Mouse (Mus musculus) neural tube, embryonic 13.5 days (tissue): Measurements from ENCODE around the gene Hist1h2bn. TPM values are rescaled to one million over a fixed set of nuclear protein-coding genes. Genes with fewer than 3 reads are reported as not detected.
"Not testable (repeated sequence)": the region's sequence is repeated elsewhere in the genome, so short reads cannot be mapped to it uniquely, and the experiment has no call there.

Experiments used
- ATAC-seq: fragments of 200-750 bp; cut with Nextera tagmentation; 2 replicates; pipeline ENCODE4 v1.8.0; 2017; ENCODE audit warnings: low read depth, mild to moderate bottlenecking, moderate TSS enrichment, moderate library complexity
- H3K27ac ChIP-seq: fragments of 300-500 bp; sonication (generic); replicated peaks from 2 replicates; pipeline ENCODE4 v1.5.1; 2015; ENCODE audit warnings: moderate library complexity, mild to moderate bottlenecking, inconsistent platforms
- H3K27me3 ChIP-seq: fragments of 300-500 bp; sonication (generic); 2 replicates; pipeline ENCODE4 v1.6.1; 2015; ENCODE audit warnings: mild to moderate bottlenecking, inconsistent platforms
- H3K36me3 ChIP-seq: fragments of 300-500 bp; sonication (generic); 2 replicates; pipeline ENCODE4 v1.6.1; 2015; ENCODE audit warnings: mild to moderate bottlenecking, inconsistent platforms
- H3K4me1 ChIP-seq: fragments of 300-500 bp; sonication (generic); replicated peaks from 2 replicates; pipeline ENCODE4 v1.6.1; 2015; ENCODE audit warnings: inconsistent platforms
- H3K4me2 ChIP-seq: fragments of 300-500 bp; sonication (generic); 2 replicates; pipeline ENCODE4 v1.6.1; 2015; ENCODE audit warnings: inconsistent platforms, mild to moderate bottlenecking, moderate library complexity
- H3K4me3 ChIP-seq: fragments of 300-500 bp; sonication (generic); 2 replicates; pipeline ENCODE4 v1.5.1; 2015; ENCODE audit warnings: mild to moderate bottlenecking, inconsistent platforms
- H3K9ac ChIP-seq: fragments of 300-500 bp; sonication (generic); 2 replicates; pipeline ENCODE4 v1.6.1; 2015; ENCODE audit warnings: moderate library complexity, mild to moderate bottlenecking, inconsistent platforms
- H3K9me3 ChIP-seq: fragments of 300-500 bp; sonication (generic); 2 replicates; pipeline ENCODE4 v1.6.1; 2016; ENCODE audit warnings: inconsistent platforms
- WGBS: fragments of 180-500 bp; shearing (Covaris S2); methylation state at CpG from one replicate; pipeline ENCODE4 v1.1.7; 2015; 5-methylcytosine and 5-hydroxymethylcytosine counted together
- polyA plus RNA-seq: library from polyadenylated mRNA; unstranded; fragments of >200 nt; fragmentation: Nextera tagmentation; extraction: Ambion mirVana; gene quantifications from 2 replicates; pipeline ENCODE4 v1.2.1, GENCODE M21; 2015

Gene Hist1h2bn
- polyA plus RNA-seq, 1 experiment from 2014 or later = 0.73 TPM

DNA sequence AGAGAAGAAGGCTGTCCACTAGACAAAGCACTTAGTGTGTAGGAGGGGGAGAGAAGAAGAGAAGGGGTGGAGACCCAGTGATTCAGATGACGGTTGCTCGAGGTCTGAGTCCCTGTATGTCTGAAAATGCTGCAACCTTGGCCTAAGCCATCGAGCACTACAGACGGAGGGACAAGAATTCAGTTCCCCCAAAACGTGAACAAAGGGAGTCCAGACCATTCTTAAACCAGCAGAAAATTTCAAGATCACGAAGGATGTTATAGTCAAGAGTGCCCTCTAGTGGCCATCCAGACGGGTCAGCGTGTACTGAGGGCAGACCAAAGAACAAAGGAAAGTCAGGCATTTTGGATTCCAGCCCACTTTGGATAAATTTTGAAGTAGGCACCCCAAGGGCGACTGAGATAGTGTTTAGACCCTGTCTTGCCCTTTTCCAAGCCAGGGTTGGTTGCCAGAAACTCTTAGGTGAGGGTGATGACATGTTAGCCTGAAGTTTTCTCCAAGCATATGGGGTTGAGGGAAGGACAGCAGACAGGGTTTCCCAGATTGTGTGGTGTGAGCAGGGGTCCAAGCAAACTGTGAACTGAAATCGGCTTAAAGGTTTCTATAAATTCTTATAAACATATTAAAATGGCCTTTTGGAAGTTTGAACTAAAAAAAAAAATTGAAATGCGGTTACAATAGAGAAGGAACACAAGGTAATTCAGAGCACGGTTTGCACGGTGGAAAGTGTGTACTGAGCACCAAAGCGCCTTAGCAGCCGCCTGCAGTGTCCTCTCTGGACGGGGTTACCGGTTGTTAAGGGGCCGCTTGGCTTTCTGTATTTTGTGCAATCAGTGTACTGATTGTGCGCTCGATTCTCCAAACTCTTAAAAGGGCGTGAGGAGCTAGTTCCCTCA is 19.7 kb upstream of the Hist1h2bn start:
- Histone ChIP-seq H3K4me2 (peak overlapping the region; percentile 65), H3K4me1 (peaks cover 36% of the 10 kb centered on the region), H3K36me3 (no peaks in the 10 kb centered on the region), H3K9ac (peak overlapping the region; percentile 80), H3K27me3 (no peaks in the 10 kb centered on the region), H3K4me3 (peak overlapping the region; percentile 54), H3K27ac (peak overlapping the region; percentile 98), H3K9me3 (no peaks in the 10 kb centered on the region)
- peak; percentile 86 for ATAC-seq
- under 1% methylated on average over 21 of the region's 21 CpGs for WGBS

- not testable (repeated sequence) for H3K9me3 ChIP-seq, H3K36me3 ChIP-seq, H3K27me3 ChIP-seq
- peak within 1 kb of the TSS; percentile 54 for H3K4me3 ChIP-seq
- peak within 1 kb of the TSS; percentile 65 for H3K4me2 ChIP-seq
- peak within 1 kb of the TSS; percentile 80 for H3K9ac ChIP-seq
- peak; percentile 91 for ATAC-seq
- peaks cover 36% of the 10 kb centered on the region for H3K4me1 ChIP-seq
- WGBS = under 1% methylated on average over 51 of the region's 56 CpGs
- peak within 1 kb of the TSS; percentile 98 for H3K27ac ChIP-seq
Observed at GRCm38 (mm10) chr13:21734906-21735767, 18.8 kb upstream of the Hist1h2bn start, which contains the start of gene Hist1h4j. TSS of gene Hist1h4j (plus strand) at chr13:21735064.

GRCm38 (mm10) chr13:21745006-21745405 is 8.9 kb upstream of the Hist1h2bn start:
- H3K36me3 ChIP-seq = no peaks in the 10 kb centered on the region
- H3K4me1 ChIP-seq = peaks cover 23% of the 10 kb centered on the region
- 86% methylated on average over 1 of the region's 1 CpGs for WGBS
- no peaks in the 10 kb centered on the region for H3K27me3 ChIP-seq
- H3K4me3 ChIP-seq = no peak overlapping the region
- H3K9ac ChIP-seq = no peak overlapping the region
- no peak for ATAC-seq
- H3K27ac ChIP-seq = no peak overlapping the region
- no peak overlapping the region for H3K4me2 ChIP-seq
- no peaks in the 10 kb centered on the region for H3K9me3 ChIP-seq

DNA sequence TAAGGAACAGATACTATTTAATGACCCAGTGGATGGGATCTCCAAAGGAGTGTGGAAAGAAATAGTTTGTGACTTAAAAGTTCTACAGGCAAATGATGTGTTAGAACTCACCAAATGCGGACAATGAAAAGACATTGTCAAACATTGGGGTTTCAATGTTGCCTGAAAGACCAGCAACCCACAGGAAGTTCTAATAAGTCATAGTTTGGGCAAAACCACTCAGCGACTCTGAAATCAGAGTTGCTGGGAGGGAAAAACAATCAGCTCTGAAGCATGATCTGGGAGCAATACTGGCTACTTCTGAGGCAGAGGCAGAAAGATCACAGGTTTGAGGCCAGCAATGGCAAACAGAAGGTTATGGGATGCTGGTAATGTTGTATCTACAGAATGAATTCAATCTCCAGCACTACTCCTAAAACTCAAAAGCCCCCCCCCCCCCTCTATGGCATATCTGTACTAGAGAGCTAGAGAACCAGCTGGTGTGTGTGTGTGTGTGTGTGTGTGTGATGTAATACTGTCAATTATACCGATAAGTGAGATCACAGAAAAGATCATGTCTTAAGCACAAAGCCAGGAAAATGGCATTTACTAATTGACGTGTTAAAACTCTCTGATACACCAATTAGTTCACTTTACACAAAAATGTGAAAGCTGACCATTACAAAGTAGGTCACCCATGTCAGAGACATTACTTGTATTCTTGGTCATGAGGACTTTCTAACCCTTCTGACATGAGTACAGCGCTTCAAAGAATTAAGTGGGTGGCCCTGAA is 4.3 kb upstream of the Hist1h2bn start:
- no peak for ATAC-seq
- H3K4me3 ChIP-seq = peak overlapping the region; percentile 57
- 6% methylated on average over 5 of the region's 5 CpGs for WGBS

GRCm38 (mm10) chr13:21750159-21751017 is 3.5 kb upstream of the Hist1h2bn start, which contains the start of gene Hist1h4k:
TSS of gene Hist1h4k (minus strand) at chr13:21750505.
- under 1% methylated on average over 48 of the region's 56 CpGs for WGBS
- H3K36me3 ChIP-seq, H3K27me3 ChIP-seq, H3K9me3 ChIP-seq: not testable (repeated sequence)
- Histone ChIP-seq H3K4me2 (peak within 1 kb of the TSS; percentile 89), H3K4me1 (peaks cover 41% of the 10 kb centered on the region), H3K27ac (peak within 1 kb of the TSS; percentile 90), H3K4me3 (peak within 1 kb of the TSS; percentile 57), H3K9ac (peak within 1 kb of the TSS; percentile 76)
- peak; percentile 86 for ATAC-seq

More for the DNA sequence above, 4.3 kb upstream of the Hist1h2bn start:
- no peaks in the 10 kb centered on the region for H3K36me3 ChIP-seq
- no peaks in the 10 kb centered on the region for H3K27me3 ChIP-seq
- H3K9ac ChIP-seq = peak overlapping the region; percentile 76
- peak overlapping the region; percentile 89 for H3K4me2 ChIP-seq
- peak overlapping the region; percentile 90 for H3K27ac ChIP-seq
- no peaks in the 10 kb centered on the region for H3K9me3 ChIP-seq
- H3K4me1 ChIP-seq = peaks cover 37% of the 10 kb centered on the region

- no peak overlapping the region for H3K4me3 ChIP-seq
- no peak overlapping the region for H3K4me2 ChIP-seq
- H3K27ac ChIP-seq = no peak overlapping the region
- no peaks in the 10 kb centered on the region for H3K36me3 ChIP-seq
- no peak for ATAC-seq
- no peaks in the 10 kb centered on the region for H3K27me3 ChIP-seq
- no peaks in the 10 kb centered on the region for H3K9me3 ChIP-seq
- peaks cover 41% of the 10 kb centered on the region for H3K4me1 ChIP-seq
- no peak overlapping the region for H3K9ac ChIP-seq
Observed at GRCm38 (mm10) chr13:21751417-21751816, 2.5 kb upstream of the Hist1h2bn start.

GRCm38 (mm10) chr13:21751827-21752226 is 2.1 kb upstream of the Hist1h2bn start:
- no peaks in the 10 kb centered on the region for H3K36me3 ChIP-seq
- H3K27ac ChIP-seq = no peak overlapping the region
- H3K9me3 ChIP-seq = no peaks in the 10 kb centered on the region
- no peaks in the 10 kb centered on the region for H3K27me3 ChIP-seq
- 79% methylated on average over 3 of the region's 3 CpGs for WGBS
- 0 out of 2 replicates have a peak overlapping the region, but pooled peaks have one; percentile 76 for H3K4me2 ChIP-seq
- peaks cover 41% of the 10 kb centered on the region for H3K4me1 ChIP-seq
- H3K9ac ChIP-seq = no peak overlapping the region
- ATAC-seq = no peak
- H3K4me3 ChIP-seq = no peak overlapping the region

DNA sequence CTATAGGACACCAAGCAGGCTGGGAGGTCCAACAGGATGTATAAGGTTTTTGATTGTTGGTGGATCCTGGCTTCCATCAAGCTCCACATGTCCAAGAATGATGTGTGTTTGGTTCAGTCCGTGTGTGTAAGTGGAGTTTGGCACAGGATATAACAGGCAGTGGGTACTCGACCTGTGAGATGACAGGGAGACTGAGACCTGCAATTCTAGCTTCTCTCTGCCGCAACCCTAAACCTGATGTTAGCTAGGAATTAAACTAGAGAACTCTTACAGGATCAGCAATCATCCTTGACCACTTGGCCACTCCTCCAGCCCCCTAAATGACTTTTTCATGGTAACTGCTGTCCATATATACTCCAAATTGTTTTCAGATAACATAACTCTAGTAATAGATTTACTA is 1.6 kb upstream of the Hist1h2bn start:
- H3K9ac ChIP-seq = no peak overlapping the region
- H3K4me1 ChIP-seq = peaks cover 39% of the 10 kb centered on the region
- H3K36me3 ChIP-seq = no peaks in the 10 kb centered on the region
- H3K4me3 ChIP-seq = no peak overlapping the region
- WGBS = 50% methylated on average over 3 of the region's 3 CpGs
- no peaks in the 10 kb centered on the region for H3K27me3 ChIP-seq
- no peak overlapping the region for H3K27ac ChIP-seq
- H3K4me2 ChIP-seq = peak overlapping the region; percentile 76
- H3K9me3 ChIP-seq = no peaks in the 10 kb centered on the region
- ATAC-seq = no peak

GRCm38 (mm10) chr13:21753051-21753523 is 836 bp upstream of the Hist1h2bn start:
- H3K9me3 ChIP-seq = no peaks in the 10 kb centered on the region
- H3K4me3 ChIP-seq = peak overlapping the region; percentile 47
- WGBS = 3% methylated on average over 10 of the region's 10 CpGs
- peaks cover 35% of the 10 kb centered on the region for H3K4me1 ChIP-seq
- no peaks in the 10 kb centered on the region for H3K36me3 ChIP-seq
- peak overlapping the region; percentile 76 for H3K4me2 ChIP-seq
- no peaks in the 10 kb centered on the region for H3K27me3 ChIP-seq
- H3K9ac ChIP-seq = peak overlapping the region; percentile 72
- ATAC-seq = no peak
- peak overlapping the region; percentile 94 for H3K27ac ChIP-seq

GRCm38 (mm10) chr13:21754294-21755001 is 525 bp downstream of the Hist1h2bn start:
- ATAC-seq = peak; percentile 20
- not testable (repeated sequence) for H3K9me3 ChIP-seq, H3K27me3 ChIP-seq, H3K36me3 ChIP-seq
- WGBS = under 1% methylated on average over 26 of the region's 26 CpGs
- Histone ChIP-seq H3K27ac (peak overlapping the region; percentile 87), H3K4me2 (peak overlapping the region; percentile 76), H3K4me1 (peaks cover 23% of the 10 kb centered on the region), H3K9ac (peak overlapping the region; percentile 67), H3K4me3 (peak overlapping the region; percentile 47)
